Mouse (Mus musculus) ES-E14 (cell line): Measurements from ENCODE around the gene Rragd.

Experiments
- CHD2 ChIP-seq: IDR thresholded peaks from 2 replicates; pipeline ENCODE4 v1.6.1; 2014; ENCODE audit warnings: mild to moderate bottlenecking, low read depth, low read length, inconsistent platforms
- HCFC1 ChIP-seq: IDR thresholded peaks from 2 replicates; pipeline ENCODE4 v1.6.1; 2012; ENCODE audit warnings: low read length, inconsistent platforms, borderline replicate concordance; ENCODE audit not compliant: insufficient read depth
- MAFK ChIP-seq: IDR thresholded peaks from 2 replicates; pipeline ENCODE4 v1.6.1; 2014; ENCODE audit warnings: mild to moderate bottlenecking, low read depth, low read length, inconsistent platforms; ENCODE audit not compliant: insufficient read depth
- ZC3H11A ChIP-seq: IDR thresholded peaks from 2 replicates; pipeline ENCODE4 v1.6.1; 2012; ENCODE audit warnings: low read depth, mild to moderate bottlenecking, inconsistent platforms, low read length, borderline replicate concordance
- ZNF384 ChIP-seq: IDR thresholded peaks from 2 replicates; pipeline ENCODE4 v1.6.1; 2012; ENCODE audit warnings: low read depth, low read length, inconsistent platforms

- TF ChIP-seq HCFC1 (no peak), CHD2 (no peak), ZNF384 (no peak), MAFK (no peak), ZC3H11A (no peak)
These were observed 4.2 kb downstream of the Rragd start for GRCm38 (mm10) chr4:32987006-32987405.
